Mouse (Mus musculus): Measurements from ENCODE around the gene Ankrd11.

Ankrd11 gene

DNA sequence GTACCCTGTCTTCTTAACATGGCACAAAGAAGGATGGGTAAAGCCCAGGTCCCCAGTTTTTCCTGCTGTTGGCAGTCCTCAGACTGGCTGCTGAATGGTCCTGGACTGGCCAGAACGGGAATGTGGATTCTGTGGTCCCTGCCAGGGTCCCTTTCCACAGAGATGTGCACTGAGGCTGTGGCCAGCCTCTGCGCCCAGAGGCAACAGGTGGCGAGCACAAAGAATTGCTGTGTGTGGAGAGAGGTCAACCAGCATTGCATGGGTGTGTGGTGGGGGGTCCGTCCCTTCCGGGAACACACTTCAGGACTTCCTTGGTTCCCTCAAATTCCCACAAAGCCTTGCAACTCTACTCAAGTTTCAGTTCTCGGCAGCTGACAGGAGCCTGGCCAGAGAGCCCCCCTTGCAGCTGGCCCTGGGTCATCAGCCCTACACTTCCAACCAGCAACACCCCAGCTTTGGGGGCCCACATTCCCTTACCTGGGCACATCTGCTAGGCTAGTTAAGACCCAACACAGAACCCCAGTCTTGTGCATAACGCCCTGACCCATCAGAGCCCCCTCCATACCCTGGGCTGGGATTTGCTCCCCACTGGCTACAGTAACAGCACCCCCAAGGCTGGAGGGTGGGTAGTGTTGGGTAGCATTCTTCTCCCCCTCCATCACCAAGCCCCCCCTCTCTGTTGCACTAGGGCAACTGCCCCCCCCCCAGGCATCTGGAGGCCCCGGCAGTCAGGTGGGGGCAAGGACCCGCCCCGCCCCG is 192.7 kb downstream of the Ankrd11 start:
- DNase-seq (ENCODE audit: low spot score in 2 of 2) = no peak

DNA sequence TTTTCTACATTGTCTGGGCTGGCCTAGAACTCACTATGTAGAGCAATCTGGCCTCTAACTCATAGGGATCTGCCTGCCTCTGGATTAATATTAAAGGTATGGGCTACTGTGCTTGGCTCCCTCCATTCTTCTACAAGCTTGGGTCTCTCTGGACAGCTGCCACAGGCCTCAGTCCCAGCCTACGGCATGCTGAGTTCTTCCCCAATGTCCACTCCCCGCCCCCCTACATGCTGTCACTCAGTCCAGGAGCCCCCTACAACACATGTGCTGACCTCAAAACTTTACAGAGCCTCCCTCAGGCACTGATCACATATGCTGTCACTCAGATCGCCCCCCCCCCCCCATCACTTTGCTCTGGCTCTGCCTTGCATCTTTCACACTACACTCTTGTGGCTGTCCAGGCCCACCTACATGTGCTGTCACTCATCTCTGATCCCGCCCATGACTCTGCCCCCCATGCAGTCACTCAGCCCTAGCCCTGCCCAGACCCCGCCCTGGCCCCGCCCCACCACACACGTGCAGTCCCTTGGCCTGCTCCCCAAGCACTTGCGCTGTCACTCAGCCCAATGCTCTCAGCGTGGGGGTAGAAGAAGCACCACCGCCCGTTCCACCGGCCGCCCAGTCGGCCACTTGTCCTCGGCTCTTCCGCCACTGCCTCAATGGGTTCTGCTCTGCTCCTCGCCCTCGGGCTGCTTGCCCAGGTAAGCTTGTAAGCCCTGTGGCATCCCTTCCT is 194.1 kb downstream of the Ankrd11 start, which contains the start of gene Cdh15:
Gene Cdh15, plus strand, starts transcription at position 138 of the 733 bp plus-strand sequence.
- DNase-seq (ENCODE audit: low spot score in 2 of 2) = peak in 1 of 2 experiments; percentile 65

DNA sequence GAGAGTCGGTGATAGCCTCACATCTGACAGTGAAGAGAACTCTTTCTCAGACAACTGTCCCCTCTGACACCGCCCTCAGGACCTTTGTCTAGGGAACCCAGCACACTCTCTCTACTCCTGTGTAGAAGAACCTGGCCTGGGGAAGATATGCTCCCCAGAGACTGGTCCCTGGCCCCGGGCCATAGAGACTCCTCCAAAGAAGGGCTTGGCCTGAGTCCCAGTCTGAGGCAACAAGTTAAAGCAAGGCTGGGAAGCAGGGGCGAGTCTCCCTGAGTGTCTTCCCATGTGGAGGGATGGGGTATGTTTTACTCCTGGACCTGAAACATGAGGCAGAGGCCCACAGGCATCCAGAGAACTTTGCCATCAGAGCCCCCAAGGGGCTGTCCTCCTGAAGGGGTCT is 196.4 kb downstream of the Ankrd11 start:
- DNase-seq (ENCODE audit: low spot score in 2 of 2) = peak in 1 of 2 experiments; percentile 43

DNA sequence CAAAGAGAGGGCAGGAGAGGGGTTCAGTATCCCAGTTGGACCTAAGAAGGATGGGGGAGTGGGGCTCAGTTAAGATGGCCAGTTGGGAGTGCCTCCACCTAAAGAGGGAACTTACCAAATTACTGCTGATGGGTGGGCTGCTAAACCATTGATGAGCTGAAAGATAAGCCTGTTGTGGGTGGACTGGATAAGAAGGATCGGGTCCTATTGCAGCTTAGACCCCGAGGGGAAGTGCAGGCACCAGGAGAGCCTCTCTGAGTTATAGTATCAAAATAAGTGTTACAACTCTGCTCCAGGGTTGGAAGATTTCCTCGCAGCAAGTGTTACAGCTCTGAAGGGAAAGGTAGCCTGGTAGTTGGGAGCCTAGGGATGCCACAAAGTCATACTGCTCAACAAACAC is 197.9 kb downstream of the Ankrd11 start:
- DNase-seq (ENCODE audit: low spot score in 2 of 2) = no peak

DNA sequence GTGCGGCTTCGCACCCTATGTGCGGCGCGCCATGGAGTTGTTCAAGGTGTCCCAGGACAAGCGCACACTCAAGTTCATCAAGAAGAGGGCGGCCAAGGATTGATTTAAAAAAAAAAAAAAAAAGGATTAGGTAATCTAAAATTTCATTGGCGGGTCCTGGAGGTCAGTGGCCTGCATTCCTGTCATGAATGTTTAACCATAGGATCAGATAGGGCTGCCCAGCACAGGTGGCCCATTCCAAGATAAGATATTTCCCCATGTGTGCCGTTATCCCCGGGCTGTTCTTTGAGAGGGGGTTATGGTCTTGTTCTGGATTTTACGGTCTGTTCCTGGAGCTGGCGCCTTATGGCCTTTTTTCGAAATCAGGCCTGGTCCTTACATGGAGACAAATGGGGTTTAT is 205.4 kb downstream of the Ankrd11 start:
- DNase-seq (ENCODE audit: low spot score in 2 of 2) = no peak

DNA sequence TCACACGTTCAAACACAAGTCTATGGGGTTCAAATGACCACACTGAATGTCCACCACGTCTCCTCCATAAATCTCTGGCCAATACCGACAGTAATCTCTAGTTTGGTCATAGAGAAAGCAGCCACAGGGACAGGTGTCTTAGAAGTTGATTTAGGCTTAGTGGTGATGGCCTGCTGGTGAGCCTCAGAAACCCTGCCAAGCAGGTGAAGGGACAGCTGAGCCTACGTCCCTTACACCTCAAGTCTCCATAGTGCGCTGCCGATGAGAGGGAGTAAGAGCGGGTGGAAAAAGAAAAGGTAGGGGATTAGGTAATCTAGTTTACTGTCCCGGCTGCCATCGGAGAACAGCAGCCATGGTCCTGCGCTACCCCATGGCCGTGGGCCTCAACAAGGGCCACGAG is 205.9 kb downstream of the Ankrd11 start:
- no peak for DNase-seq (ENCODE audit: low spot score in 2 of 2)

DNA sequence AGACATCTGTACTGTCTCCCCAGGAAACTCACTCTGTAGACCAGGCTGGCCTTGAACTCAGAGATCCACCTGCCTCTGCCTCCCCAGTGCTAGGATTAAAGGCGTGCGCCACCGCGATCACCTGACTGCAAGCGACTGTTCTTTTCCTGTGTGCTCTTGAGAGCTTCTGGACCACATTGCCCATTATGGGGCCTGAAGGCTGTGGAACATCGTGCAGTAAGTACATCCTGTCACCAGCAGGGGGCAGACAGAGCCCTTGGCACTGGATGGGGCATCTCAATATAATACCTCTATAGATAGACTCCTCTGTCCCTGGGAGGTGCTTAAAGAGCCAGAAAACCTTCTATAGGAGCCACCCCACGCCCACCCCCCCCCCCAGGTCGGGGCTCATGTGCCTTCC is 207.1 kb downstream of the Ankrd11 start:
- peak; percentile 63 to 87 for DNase-seq (ENCODE audit: low spot score in 2 of 2)

DNA sequence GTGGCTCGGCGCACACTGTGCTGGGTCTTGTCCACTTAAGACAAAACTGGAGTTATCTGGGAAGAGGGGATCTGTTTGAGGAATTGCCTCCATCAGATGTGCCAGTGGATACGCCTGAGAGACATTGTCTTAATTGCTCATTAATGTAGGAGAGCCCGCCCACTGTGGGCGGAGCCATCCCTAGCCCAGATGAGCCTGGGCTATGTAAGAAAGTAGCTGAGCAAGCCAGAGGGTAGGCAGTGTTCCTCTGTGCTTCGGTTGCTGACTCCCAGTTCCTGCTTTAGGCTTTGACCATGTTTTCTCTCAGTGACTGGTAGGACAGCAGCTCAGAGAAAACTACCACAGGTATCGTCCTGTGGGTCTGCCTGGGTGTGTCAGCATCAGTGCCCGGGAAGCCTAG is 207.7 kb downstream of the Ankrd11 start:
- peak in 1 of 2 experiments; percentile 4 for DNase-seq (ENCODE audit: low spot score in 2 of 2)

Data from spleen, postnatal 10 days (tissue).